Mouse (Mus musculus) MEL (cell line): Measurements from ENCODE around the gene Fam131b. TPM values are rescaled to one million over a fixed set of nuclear protein-coding genes. Genes with fewer than 3 reads are reported as not detected.

Source experiments
- DNase-seq: peaks from one replicate; pipeline ENCODE4 v3.0.0; 2011; ENCODE audit warnings: low read depth, low spot score
- H3K27ac ChIP-seq: 2 replicates; pipeline ENCODE4 v1.5.1; 2012; ENCODE audit warnings: low read depth, mild to moderate bottlenecking, control low read depth, low read length, moderate library complexity; ENCODE audit not compliant: control insufficient read depth
- H3K27me3 ChIP-seq, 2 experiments: fragments of 150-350 bp in 1 of 2; sonication (generic) in 1 of 2; 2 replicates each; pipeline ENCODE4 v1.6.1; 2012; ENCODE audit warnings: low read length in 2 of 2, mild to moderate bottlenecking in 2 of 2, improper control_type of control experiment in 1 of 2, moderate library complexity in 1 of 2; ENCODE audit not compliant: insufficient read depth in 2 of 2, control insufficient read depth in 1 of 2
- H3K36me3 ChIP-seq, 2 experiments: 2 replicates each; pipeline ENCODE4 v1.6.1; 2012 to 2014; ENCODE audit warnings: low read length in 2 of 2, improper control_type of control experiment in 1 of 2, inconsistent platforms in 1 of 2, mild to moderate bottlenecking in 1 of 2; ENCODE audit not compliant: insufficient read depth in 2 of 2, control insufficient read depth in 1 of 2
- H3K4me1 ChIP-seq, 2 experiments: fragments of 150-350 bp in 1 of 2; sonication (generic) in 1 of 2; 2 replicates each; pipeline ENCODE4 v1.6.1; 2012; ENCODE audit warnings: low read length in 2 of 2, improper control_type of control experiment in 1 of 2, mild to moderate bottlenecking in 1 of 2; ENCODE audit not compliant: insufficient read depth in 2 of 2, control insufficient read depth in 1 of 2
- H3K4me3 ChIP-seq, 2 experiments: fragments of 150-350 bp in 1 of 2; sonication (generic) in 1 of 2; 2 replicates each; pipeline ENCODE4 v1.5.1; 2012; ENCODE audit warnings: low read depth in 2 of 2, low read length in 2 of 2, mild to moderate bottlenecking in 2 of 2, moderate library complexity in 2 of 2, control low read depth in 1 of 2, improper control_type of control experiment in 1 of 2; ENCODE audit not compliant: control insufficient read depth in 1 of 2, insufficient read depth in 1 of 2
- H3K79me2 ChIP-seq: 2 replicates; pipeline ENCODE4 v1.6.1; 2012; ENCODE audit warnings: mild to moderate bottlenecking, low read length, moderate library complexity; ENCODE audit not compliant: control insufficient read depth, poor library complexity, insufficient read depth
- H3K9ac ChIP-seq: 2 replicates; pipeline ENCODE4 v1.6.1; 2012; ENCODE audit warnings: low read depth, mild to moderate bottlenecking, control low read depth, low read length, moderate library complexity; ENCODE audit not compliant: control insufficient read depth, poor library complexity, severe bottlenecking
- H3K9me3 ChIP-seq: fragments of 150-350 bp; sonication (generic); replicated peaks from 2 replicates; pipeline ENCODE4 v1.6.1; 2012; ENCODE audit warnings: mild to moderate bottlenecking, low read length, improper control_type of control experiment, moderate library complexity; ENCODE audit not compliant: insufficient read depth
- BHLHE40 ChIP-seq: IDR thresholded peaks from 2 replicates; pipeline ENCODE4 v1.6.1; 2012; ENCODE audit warnings: low read depth, mild to moderate bottlenecking, inconsistent platforms, low read length, improper control_type of control experiment, borderline replicate concordance
- CHD1 ChIP-seq: IDR thresholded peaks from 2 replicates; pipeline ENCODE4 v1.6.1; 2012; ENCODE audit warnings: low read depth, mild to moderate bottlenecking, inconsistent platforms, low read length, improper control_type of control experiment
- CHD2 ChIP-seq: IDR thresholded peaks from 2 replicates; pipeline ENCODE4 v1.6.1; 2011; ENCODE audit warnings: low read length, improper control_type of control experiment
- CTCF ChIP-seq, 3 experiments: IDR thresholded peaks in 2 of 3; conservative IDR thresholded peaks in 1 of 3; 2 replicates each; pipeline ENCODE4 v1.5.1; 2011 to 2012; ENCODE audit warnings: low read length in 3 of 3, low read depth in 2 of 3, mild to moderate bottlenecking in 2 of 3, improper control_type of control experiment in 1 of 3, inconsistent platforms in 1 of 3, mixed read lengths in 1 of 3, moderate library complexity in 1 of 3; ENCODE audit not compliant: control insufficient read depth in 1 of 3, insufficient read depth in 1 of 3, poor library complexity in 1 of 3, severe bottlenecking in 1 of 3
- E2F4 ChIP-seq: IDR thresholded peaks from 2 replicates; pipeline ENCODE4 v1.6.1; 2011; ENCODE audit warnings: low read depth, low read length, improper control_type of control experiment, borderline replicate concordance
- ELF1 ChIP-seq: IDR thresholded peaks from 2 replicates; pipeline ENCODE4 v1.6.1; 2014; ENCODE audit warnings: low read depth, mild to moderate bottlenecking, inconsistent platforms, low read length, improper control_type of control experiment, moderate library complexity
- EP300 ChIP-seq, 2 experiments: IDR thresholded peaks; 2 replicates each; pipeline ENCODE4 v1.6.1; 2011; ENCODE audit warnings: improper control_type of control experiment in 2 of 2, low read length in 2 of 2, low read depth in 1 of 2, mild to moderate bottlenecking in 1 of 2
- ETS1 ChIP-seq: IDR thresholded peaks from 2 replicates; pipeline ENCODE4 v1.6.1; 2012; ENCODE audit warnings: low read depth, mild to moderate bottlenecking, inconsistent platforms, low read length, improper control_type of control experiment, moderate library complexity
- GATA1 ChIP-seq: IDR thresholded peaks from 2 replicates; pipeline ENCODE4 v1.6.1; 2011; ENCODE audit warnings: low read depth, low read length, improper control_type of control experiment
- MAFK ChIP-seq: IDR thresholded peaks from 2 replicates; pipeline ENCODE4 v1.6.1; 2011; ENCODE audit warnings: low read depth, mild to moderate bottlenecking, low read length, improper control_type of control experiment, borderline replicate concordance
- MAZ ChIP-seq: IDR thresholded peaks from 2 replicates; pipeline ENCODE4 v1.6.1; 2012; ENCODE audit warnings: low read depth, mild to moderate bottlenecking, inconsistent platforms, low read length, improper control_type of control experiment
- MXI1 ChIP-seq: IDR thresholded peaks from 2 replicates; pipeline ENCODE4 v1.6.1; 2011; ENCODE audit warnings: mild to moderate bottlenecking, low read depth, low read length, improper control_type of control experiment
- NRF1 ChIP-seq: IDR thresholded peaks from 2 replicates; pipeline ENCODE4 v1.6.1; 2014; ENCODE audit warnings: low read depth, mild to moderate bottlenecking, inconsistent platforms, low read length, improper control_type of control experiment, moderate library complexity; ENCODE audit not compliant: poor library complexity, insufficient read depth, severe bottlenecking
- POLR2A ChIP-seq, 2 experiments: IDR thresholded peaks; 2 replicates each; pipeline ENCODE4 v1.6.1; 2011 to 2012; ENCODE audit warnings: low read length in 2 of 2, mild to moderate bottlenecking in 2 of 2, control low read depth in 1 of 2, improper control_type of control experiment in 1 of 2, low read depth in 1 of 2, moderate library complexity in 1 of 2; ENCODE audit not compliant: control insufficient read depth in 1 of 2, insufficient read depth in 1 of 2, poor library complexity in 1 of 2
- POLR2AphosphoS5 ChIP-seq: IDR thresholded peaks from 2 replicates; pipeline ENCODE4 v1.6.1; 2012; ENCODE audit warnings: low read depth, borderline replicate concordance, mild to moderate bottlenecking, inconsistent platforms, low read length, moderate library complexity, mixed read lengths
- RAD21 ChIP-seq: IDR thresholded peaks from 2 replicates; pipeline ENCODE4 v1.6.1; 2011; ENCODE audit warnings: mild to moderate bottlenecking, low read depth, low read length, improper control_type of control experiment
- RCOR1 ChIP-seq: IDR thresholded peaks from 2 replicates; pipeline ENCODE4 v1.6.1; 2012; ENCODE audit warnings: low read depth, mild to moderate bottlenecking, inconsistent platforms, low read length, improper control_type of control experiment
- SMC3 ChIP-seq: IDR thresholded peaks from 2 replicates; pipeline ENCODE4 v1.6.1; 2011; ENCODE audit warnings: low read depth, low read length, improper control_type of control experiment
- TAL1 ChIP-seq: IDR thresholded peaks from 2 replicates; pipeline ENCODE4 v1.6.1; 2012; ENCODE audit warnings: mild to moderate bottlenecking, inconsistent platforms, low read length, moderate library complexity, mixed read lengths
- TBP ChIP-seq: IDR thresholded peaks from 2 replicates; pipeline ENCODE4 v1.8.0; 2011; ENCODE audit warnings: low read depth, low read length, improper control_type of control experiment
- UBTF ChIP-seq: IDR thresholded peaks from 2 replicates; pipeline ENCODE4 v1.6.1; 2012; ENCODE audit warnings: low read depth, mild to moderate bottlenecking, inconsistent platforms, low read length, improper control_type of control experiment, moderate library complexity, borderline replicate concordance; ENCODE audit not compliant: insufficient read depth
- USF1 ChIP-seq: IDR thresholded peaks from 2 replicates; pipeline ENCODE4 v1.6.1; 2014; ENCODE audit warnings: low read depth, mild to moderate bottlenecking, inconsistent platforms, low read length, improper control_type of control experiment, moderate library complexity
- ZC3H11A ChIP-seq: IDR thresholded peaks from 2 replicates; pipeline ENCODE4 v1.6.1; 2012; ENCODE audit warnings: low read depth, mild to moderate bottlenecking, inconsistent platforms, low read length, improper control_type of control experiment
- ZKSCAN1 ChIP-seq: IDR thresholded peaks from 2 replicates; pipeline ENCODE4 v1.6.1; 2012; ENCODE audit warnings: low read depth, mild to moderate bottlenecking, inconsistent platforms, low read length, improper control_type of control experiment, moderate library complexity
- ZNF384 ChIP-seq: IDR thresholded peaks from 2 replicates; pipeline ENCODE4 v1.6.1; 2012; ENCODE audit warnings: low read depth, mild to moderate bottlenecking, inconsistent platforms, low read length, improper control_type of control experiment
- polyA plus RNA-seq, 2 experiments: library from polyadenylated mRNA; stranded (reverse) in 1 of 2; unstranded in 1 of 2; fragments of >175 nt in 1 of 2; fragments of >200 nt in 1 of 2; gene quantifications; 2 replicates each; pipeline versions ENCODE4 v1.2.1 to v1.2.4; 2012; ENCODE audit warnings: low replicate concordance in 2 of 2, low read depth in 1 of 2; ENCODE audit not compliant: insufficient read length in 2 of 2, insufficient read depth in 1 of 2, missing spikeins in 1 of 2
- total RNA-seq: library from RNA; depleted of rRNA; stranded (reverse); fragments of 300-350 nt; gene quantifications from 2 replicates; pipeline ENCODE4 v1.2.3, GENCODE M21; 2012

Fam131b gene
- total and polyA plus RNA-seq, 3 experiments, result 0.06 TPM; not detected in 2

- no peaks in the 10 kb centered on the region for H3K9me3 ChIP-seq
- H3K36me3 ChIP-seq, result no peaks in the 10 kb centered on the region
- no peak overlapping the region for H3K9ac ChIP-seq
- DNase-seq, result no peak
- no peaks in the 10 kb centered on the region for H3K79me2 ChIP-seq
- H3K4me1 ChIP-seq, result no peaks in the 10 kb centered on the region
- H3K27ac ChIP-seq, result no peak overlapping the region
- TF ChIP-seq ETS1, result no peak
- TF ChIP-seq SMC3, result no peak
- no peak for TF ChIP-seq ZNF384
- no peak for TF ChIP-seq CTCF (IDR thresholded peaks at IDR 0.05 in 2 of 3, conservative IDR thresholded peaks at IDR 0.05 in 1 of 3; ENCODE audit: control insufficient read depth in 1 of 3, insufficient read depth in 1 of 3, low read depth in 2 of 3, low read length in 3 of 3, poor library complexity in 1 of 3, severe bottlenecking in 1 of 3)
- TF ChIP-seq ELF1, result no peak
- TF ChIP-seq GATA1, result no peak
- no peak for TF ChIP-seq ZKSCAN1
- no peak for TF ChIP-seq RCOR1
- TF ChIP-seq EP300 (IDR thresholded peaks at IDR 0.05; ENCODE audit: low read depth in 1 of 2, low read length in 2 of 2), result no peak
- TF ChIP-seq MXI1, result no peak
- TF ChIP-seq CHD1, result no peak
- TF ChIP-seq UBTF, result no peak
- TF ChIP-seq E2F4, result no peak
- no peak for TF ChIP-seq TBP
- TF ChIP-seq RAD21, result no peak
- no peak for TF ChIP-seq BHLHE40
- no peak for TF ChIP-seq MAZ
- TF ChIP-seq MAFK, result no peak
- TF ChIP-seq POLR2A (IDR thresholded peaks at IDR 0.05; ENCODE audit: control insufficient read depth in 1 of 2, insufficient read depth in 1 of 2, low read depth in 1 of 2, low read length in 2 of 2, poor library complexity in 1 of 2), result no peak
- no peaks in the 10 kb centered on the region; a peak in 1 of 4 replicates for H3K27me3 ChIP-seq
- no peak overlapping the region for H3K4me3 ChIP-seq
Measured at GRCm38 (mm10) chr6:42339981-42340380, 15.5 kb upstream of the Fam131b start.

GRCm38 (mm10) chr6:42339189-42339588 lies 14.7 kb upstream of the Fam131b start:
- Histone ChIP-seq H3K27ac (no peak overlapping the region), H3K27me3 (no peaks in the 10 kb centered on the region; a peak in 1 of 4 replicates), H3K79me2 (no peaks in the 10 kb centered on the region), H3K9ac (no peak overlapping the region), H3K4me1 (no peaks in the 10 kb centered on the region), H3K4me3 (no peak overlapping the region), H3K9me3 (no peaks in the 10 kb centered on the region), H3K36me3 (no peaks in the 10 kb centered on the region)
- TF ChIP-seq NRF1 (no peak), POLR2AphosphoS5 (no peak), MXI1 (no peak), TAL1 (no peak), CHD2 (no peak), USF1 (no peak), ZC3H11A (no peak)
- no peak for DNase-seq
